Mouse (Mus musculus): ENCODE measurements around the gene Fbxl2.

GRCm38 (mm10) chr9:113979356-113979755 is 66.6 kb downstream of the Fbxl2 start:
- TF ChIP-seq POLR2A (IDR thresholded peaks at IDR 0.05; ENCODE audit: borderline replicate concordance, control insufficient read depth, low read depth, low read length) (no peak), CTCF (IDR thresholded peaks at IDR 0.05; ENCODE audit: control insufficient read depth, insufficient read depth, low read length) (no peak)
